Mouse (Mus musculus) ES-E14 (cell line): ENCODE results near the gene Cttn. TPM values are rescaled to one million over a fixed set of nuclear protein-coding genes. Genes with fewer than 3 reads are reported as not detected.

Experiments
- DNase-seq: peaks from one replicate; pipeline ENCODE4 v3.0.0-alpha.2; 2013; ENCODE audit warnings: low read depth, low spot score
- H3K27ac ChIP-seq: 2 replicates; pipeline ENCODE4 v1.5.1; 2012; ENCODE audit warnings: low read depth, mild to moderate bottlenecking, low read length, moderate library complexity, mixed read lengths; ENCODE audit not compliant: poor library complexity, insufficient read depth, severe bottlenecking
- H3K36me3 ChIP-seq: 2 replicates; pipeline ENCODE4 v1.6.1; 2012; ENCODE audit warnings: mild to moderate bottlenecking, low read length, moderate library complexity, mixed read lengths; ENCODE audit not compliant: control insufficient read depth, poor library complexity, insufficient read depth, severe bottlenecking
- H3K4me1 ChIP-seq, 2 experiments: fragments of 150-350 bp in 1 of 2; sonication (generic) in 1 of 2; 2 replicates each; pipeline ENCODE4 v1.6.1; 2012; ENCODE audit warnings: low read length in 2 of 2, mild to moderate bottlenecking in 1 of 2, mixed read lengths in 1 of 2; ENCODE audit not compliant: control insufficient read depth in 2 of 2, insufficient read depth in 2 of 2, poor library complexity in 1 of 2
- H3K4me3 ChIP-seq, 2 experiments: fragments of 150-350 bp in 1 of 2; sonication (generic) in 1 of 2; 2 replicates each; pipeline ENCODE4 v1.5.1; 2012; ENCODE audit warnings: low read length in 2 of 2, low read depth in 1 of 2, mild to moderate bottlenecking in 1 of 2, mixed read lengths in 1 of 2; ENCODE audit not compliant: insufficient read depth in 1 of 2, poor library complexity in 1 of 2, severe bottlenecking in 1 of 2
- H3K9ac ChIP-seq: 2 replicates; pipeline ENCODE4 v1.6.1; 2012; ENCODE audit warnings: low read depth, mild to moderate bottlenecking, low read length, mixed read lengths; ENCODE audit not compliant: poor library complexity, insufficient read depth, severe bottlenecking
- H3K9me3 ChIP-seq: fragments of 150-350 bp; sonication (generic); 2 replicates; pipeline ENCODE4 v1.6.1; 2012; ENCODE audit warnings: low read depth, mild to moderate bottlenecking, low read length; ENCODE audit not compliant: control insufficient read depth, insufficient read depth
- CHD2 ChIP-seq: IDR thresholded peaks from 2 replicates; pipeline ENCODE4 v1.6.1; 2014; ENCODE audit warnings: mild to moderate bottlenecking, low read depth, low read length, inconsistent platforms
- HCFC1 ChIP-seq: IDR thresholded peaks from 2 replicates; pipeline ENCODE4 v1.6.1; 2012; ENCODE audit warnings: low read length, inconsistent platforms, borderline replicate concordance; ENCODE audit not compliant: insufficient read depth
- MAFK ChIP-seq: IDR thresholded peaks from 2 replicates; pipeline ENCODE4 v1.6.1; 2014; ENCODE audit warnings: mild to moderate bottlenecking, low read depth, low read length, inconsistent platforms; ENCODE audit not compliant: insufficient read depth
- ZC3H11A ChIP-seq: IDR thresholded peaks from 2 replicates; pipeline ENCODE4 v1.6.1; 2012; ENCODE audit warnings: low read depth, mild to moderate bottlenecking, inconsistent platforms, low read length, borderline replicate concordance
- ZNF384 ChIP-seq: IDR thresholded peaks from 2 replicates; pipeline ENCODE4 v1.6.1; 2012; ENCODE audit warnings: low read depth, low read length, inconsistent platforms
- in situ Hi-C, 2 experiments: fragments of 600-800 bp; cut with MboI; formaldehyde crosslinking; loops; one replicate each; pipeline ENCODE4 v1.15.1; 2025; ENCODE audit warnings: low sequenced_read_pairs in 2 of 2, inconsistent platforms in 1 of 2; ENCODE audit not compliant: unreplicated experiment in 2 of 2
- total RNA-seq: library from RNA; depleted of rRNA; stranded (reverse); fragments of 300-350 nt; gene quantifications from 2 replicates; pipeline ENCODE4 v1.2.3, GENCODE M21; 2012

Cttn gene
- total RNA-seq, 1 experiment = 113 TPM

- DNase-seq = no peak
- no peaks in the 10 kb centered on the region for H3K4me1 ChIP-seq
- no peak overlapping the region for H3K4me3 ChIP-seq
- no peak overlapping the region for H3K27ac ChIP-seq
- no peak overlapping the region for H3K9ac ChIP-seq
- in situ Hi-C loops = no loop called here
- H3K9me3 ChIP-seq = no peaks in the 10 kb centered on the region
- H3K36me3 ChIP-seq = peaks cover 40% of the 10 kb centered on the region
- TF ChIP-seq MAFK (no peak), ZNF384 (no peak), ZC3H11A (no peak), HCFC1 (no peak), CHD2 (no peak)
These were observed 9.5 kb upstream of the Cttn start for GRCm38 (mm10) chr7:144480314-144480713.

GRCm38 (mm10) chr7:144479569-144479968 is 8.8 kb upstream of the Cttn start:
- H3K9me3 ChIP-seq = no peaks in the 10 kb centered on the region
- H3K4me3 ChIP-seq = no peak overlapping the region
- H3K9ac ChIP-seq = no peak overlapping the region
- no peaks in the 10 kb centered on the region for H3K4me1 ChIP-seq
- peaks cover 36% of the 10 kb centered on the region for H3K36me3 ChIP-seq
- DNase-seq = no peak
- H3K27ac ChIP-seq = no peak overlapping the region
- no peak for TF ChIP-seq MAFK
- no peak for TF ChIP-seq ZC3H11A
- TF ChIP-seq ZNF384 = no peak
- no peak for TF ChIP-seq HCFC1
- TF ChIP-seq CHD2 = no peak
- in situ Hi-C loops = no loop called here

GRCm38 (mm10) chr7:144475741-144476140 is 4.9 kb upstream of the Cttn start:
- in situ Hi-C loops = no loop called here
- H3K4me3 ChIP-seq = no peak overlapping the region
- DNase-seq = no peak
- no peak overlapping the region for H3K27ac ChIP-seq
- H3K4me1 ChIP-seq = peaks cover 0 to 5% of the 10 kb centered on the region in 2 experiments; a peak in 1 of 4 replicates
- H3K9me3 ChIP-seq = no peaks in the 10 kb centered on the region
- H3K36me3 ChIP-seq = peaks cover 12% of the 10 kb centered on the region; the same call in 1 of the 2 replicates
- TF ChIP-seq CHD2 = no peak
- no peak for TF ChIP-seq HCFC1
- TF ChIP-seq ZNF384 = no peak
- no peak for TF ChIP-seq MAFK
- TF ChIP-seq ZC3H11A = no peak
- no peak overlapping the region for H3K9ac ChIP-seq

- peak; percentile 28 for DNase-seq
- Histone ChIP-seq H3K9ac (no peak overlapping the region), H3K9me3 (no peaks in the 10 kb centered on the region), H3K27ac (no peak overlapping the region; the same call in 1 of the 2 replicates), H3K4me1 (peaks cover 0 to 14% of the 10 kb centered on the region in 2 experiments; a peak in 2 of 4 replicates), H3K36me3 (peaks cover 8% of the 10 kb centered on the region; the same call in 1 of the 2 replicates), H3K4me3 (no peak overlapping the region)
- in situ Hi-C loops = no loop called here
- TF ChIP-seq CHD2 (no peak), ZC3H11A (no peak), ZNF384 (no peak), HCFC1 (no peak), MAFK (no peak)
These were observed 2.7 kb upstream of the Cttn start for GRCm38 (mm10) chr7:144473486-144473885.

- TF ChIP-seq HCFC1 (no peak), MAFK (no peak), ZC3H11A (no peak), CHD2 (no peak), ZNF384 (no peak)
- Histone ChIP-seq H3K4me1 (peaks cover 0 to 14% of the 10 kb centered on the region in 2 experiments; a peak in 2 of 4 replicates), H3K4me3 (peak overlapping the region in 1 of 2 experiments; percentile 99; a peak in 2 of 4 replicates), H3K9ac (no peak overlapping the region), H3K27ac (no peak overlapping the region), H3K9me3 (no peaks in the 10 kb centered on the region), H3K36me3 (no peaks in the 10 kb centered on the region; the same call in 1 of the 2 replicates)
- DNase-seq = no peak
- in situ Hi-C loops = no loop called here
These were observed 294 bp upstream of the Cttn start for GRCm38 (mm10) chr7:144471103-144471502.
